Mouse (Mus musculus) skeletal muscle tissue, adult 2 months (tissue): Measurements from ENCODE around the gene Nup210.
"Not testable (repeated sequence)": the region's sequence is repeated elsewhere in the genome, so short reads cannot be mapped to it uniquely, and the experiment has no call there.

Source experiments
- DNase-seq: peaks from one replicate; pipeline ENCODE4 v3.0.0-alpha.2; 2012; ENCODE audit warnings: low read depth, low spot score

Gene Nup210

GRCm38 (mm10) chr6:91104765-91105399 is 11.7 kb downstream of the Nup210 start:
- DNase-seq, result no peak

DNA sequence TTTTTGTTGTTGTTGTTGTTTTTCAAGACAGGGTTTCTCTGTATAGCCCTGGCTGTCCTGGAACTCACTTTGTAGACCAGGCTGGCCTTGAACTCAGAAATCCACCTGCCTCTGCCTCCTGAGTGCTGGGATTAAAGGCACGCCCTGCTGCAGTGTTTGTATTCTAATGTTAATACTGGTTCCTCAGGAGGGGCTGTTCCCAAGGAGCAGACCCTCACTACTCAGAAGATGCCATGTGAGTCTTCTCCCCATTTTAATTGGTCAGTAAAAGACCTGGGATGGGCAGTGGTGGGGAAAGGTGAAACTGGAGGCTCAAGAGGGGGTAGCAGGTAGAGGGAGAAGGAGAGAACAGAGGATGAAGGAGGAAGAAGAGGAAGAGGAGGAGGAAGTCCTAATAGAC is 13.2 kb downstream of the Nup210 start:
- not testable (repeated sequence) for DNase-seq

GRCm38 (mm10) chr6:91100621-91101020 is 16.0 kb downstream of the Nup210 start:
- no peak for DNase-seq

DNA sequence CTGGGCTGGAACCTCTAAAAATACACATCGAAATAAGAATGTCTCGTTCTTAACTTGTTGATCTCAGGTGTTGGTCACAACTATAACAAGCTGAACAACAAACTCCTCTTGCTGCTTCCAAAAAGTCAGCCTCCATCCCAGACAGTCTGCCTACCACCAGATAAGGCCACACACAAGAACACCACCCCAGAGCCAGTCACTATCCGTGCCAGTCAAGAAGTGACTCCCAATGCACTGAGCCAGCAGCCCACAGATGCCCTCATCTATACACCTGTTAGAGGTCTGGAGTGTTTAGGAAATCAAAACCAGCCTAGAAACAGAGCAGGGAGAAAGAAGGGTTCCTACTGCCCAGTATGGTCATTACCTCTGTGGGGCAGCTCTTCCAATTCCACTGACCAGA is 18.8 kb downstream of the Nup210 start:
- DNase-seq, result no peak

GRCm38 (mm10) chr6:91095072-91095601 is 21.5 kb downstream of the Nup210 start:
- no peak for DNase-seq

DNA sequence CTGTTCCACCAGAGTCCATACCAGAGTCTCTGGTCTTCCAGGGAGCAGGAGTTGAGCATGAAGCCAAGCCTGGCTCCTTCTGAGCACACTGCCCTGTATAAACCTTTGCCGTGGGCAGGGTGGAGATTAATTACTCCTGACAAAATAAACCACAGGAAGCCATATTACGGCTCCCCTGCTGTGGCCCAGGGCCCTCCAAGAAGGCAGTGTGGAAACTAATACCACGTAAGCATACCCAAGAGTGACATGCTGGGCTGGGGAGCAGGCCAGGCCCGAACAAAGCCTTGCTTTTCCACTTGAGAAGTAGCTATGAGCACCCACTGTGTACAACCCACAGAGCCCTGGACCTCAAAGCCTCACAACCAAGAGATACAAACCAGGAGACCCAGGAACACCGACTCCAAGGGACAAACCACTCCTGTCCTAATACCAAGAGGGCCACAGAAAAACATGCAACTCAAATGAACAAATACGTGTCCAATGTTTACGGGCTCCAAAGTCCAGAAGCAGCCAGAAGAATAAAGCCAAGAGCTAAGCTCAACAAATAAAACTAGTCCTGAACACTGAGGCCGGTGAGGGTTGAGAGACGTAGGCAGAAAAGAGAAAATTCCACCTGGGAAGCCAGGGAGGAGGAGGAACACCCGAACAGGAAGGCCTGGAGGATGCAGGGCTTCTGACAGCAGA is 24.3 kb downstream of the Nup210 start:
- no peak for DNase-seq

DNA sequence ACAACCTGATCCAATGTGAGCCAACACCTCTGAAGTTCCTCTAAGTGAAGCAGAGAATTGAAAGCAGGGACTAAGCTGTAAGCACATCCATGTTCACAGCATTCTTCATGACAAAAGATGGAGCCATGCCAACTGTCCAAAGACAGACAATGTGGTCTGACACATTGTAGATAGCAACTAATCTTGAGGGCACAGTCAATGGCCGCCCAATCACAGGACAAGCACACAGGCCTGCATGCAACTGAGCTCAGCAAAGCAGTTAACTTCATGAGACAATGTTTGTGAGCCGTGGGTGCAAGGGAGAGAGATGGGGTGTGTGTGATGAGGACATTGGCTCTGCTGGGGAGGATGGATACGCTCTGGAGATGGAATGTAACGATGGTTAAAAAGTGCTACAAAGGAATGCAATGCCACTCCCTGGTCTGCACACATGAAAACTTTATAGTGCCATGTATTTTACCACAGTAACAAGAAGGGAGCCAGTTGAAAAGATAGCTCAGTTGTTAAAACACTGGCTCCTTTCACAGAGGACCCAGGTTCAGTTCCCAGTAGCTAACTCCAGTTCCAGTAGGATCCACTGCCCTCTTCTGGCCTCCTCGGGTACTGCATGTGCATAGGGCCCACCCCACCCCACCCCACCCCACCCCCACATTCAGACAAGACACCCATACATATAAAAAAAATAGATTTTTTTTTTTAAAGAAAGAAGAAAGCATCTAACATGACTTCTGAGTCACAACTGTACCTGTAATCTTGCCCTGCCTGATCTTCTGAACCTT is 31.3 kb downstream of the Nup210 start:
- no peak for DNase-seq

- peak; percentile 39 for DNase-seq
Measured at GRCm38 (mm10) chr6:91080033-91080432, 36.6 kb downstream of the Nup210 start.

- peak; percentile 90 for DNase-seq
Measured at GRCm38 (mm10) chr6:91076249-91076648, 40.4 kb downstream of the Nup210 start.

DNA sequence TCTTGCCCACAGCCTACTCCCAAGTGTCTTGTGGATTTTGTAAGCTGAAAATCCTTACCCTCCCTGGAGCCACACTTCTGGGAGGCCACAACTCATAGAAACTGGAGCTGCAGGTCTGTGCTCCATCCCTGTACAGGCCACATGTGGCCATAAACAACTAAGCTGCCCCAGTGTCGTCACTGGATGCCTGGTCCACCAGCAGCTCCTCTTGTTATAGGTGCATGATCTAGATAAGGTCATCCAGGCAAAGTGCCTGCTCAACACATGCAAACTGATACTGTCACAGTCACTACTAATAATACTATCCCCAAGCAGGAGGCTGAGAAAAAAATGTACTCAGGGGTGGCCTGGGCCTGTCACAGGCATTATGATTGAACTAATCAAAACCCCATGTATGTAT is 48.1 kb downstream of the Nup210 start:
- peak; percentile 87 for DNase-seq

DNA sequence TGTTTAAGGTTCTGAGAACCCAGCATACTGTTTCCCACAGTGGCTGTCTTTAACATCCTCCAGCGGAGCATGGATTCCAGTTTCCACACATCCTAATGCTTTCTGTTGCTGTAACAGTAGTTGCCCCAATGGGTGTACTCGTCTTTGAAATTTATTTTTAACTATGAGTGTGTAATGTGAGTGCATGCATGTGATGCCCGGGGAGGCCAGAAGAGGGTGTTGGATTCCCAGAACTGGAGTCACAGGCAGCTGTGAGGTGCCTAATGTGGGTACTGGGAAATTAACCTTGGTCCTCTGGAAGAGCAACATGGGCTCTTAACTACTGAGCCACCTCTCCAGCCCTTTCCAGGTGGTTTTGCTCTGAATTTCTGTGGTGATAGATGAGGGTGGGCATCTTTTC is 49.6 kb downstream of the Nup210 start:
- DNase-seq, result peak; percentile 86

- DNase-seq, result no peak
Measured at GRCm38 (mm10) chr6:91061296-91061695, 55.3 kb downstream of the Nup210 start.

DNA sequence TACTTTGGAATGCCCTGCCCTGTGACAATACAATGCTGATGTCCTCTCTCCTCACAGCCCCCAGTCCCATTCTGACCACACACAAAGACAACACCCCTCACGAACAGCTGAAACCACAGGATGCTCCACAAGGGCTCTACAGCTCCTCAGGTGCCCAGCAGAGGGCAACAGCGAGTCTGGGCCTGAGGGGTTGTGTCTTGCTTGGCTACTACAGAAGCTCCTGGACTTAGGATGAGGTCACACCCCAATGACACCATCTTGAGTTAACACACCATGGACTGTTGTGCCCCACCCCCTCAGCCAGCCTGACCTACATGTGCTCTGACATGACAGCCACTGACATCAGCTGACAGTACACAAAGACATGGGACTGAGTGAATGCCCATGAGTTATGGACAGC is 56.9 kb downstream of the Nup210 start:
- DNase-seq, result peak; percentile 60

DNA sequence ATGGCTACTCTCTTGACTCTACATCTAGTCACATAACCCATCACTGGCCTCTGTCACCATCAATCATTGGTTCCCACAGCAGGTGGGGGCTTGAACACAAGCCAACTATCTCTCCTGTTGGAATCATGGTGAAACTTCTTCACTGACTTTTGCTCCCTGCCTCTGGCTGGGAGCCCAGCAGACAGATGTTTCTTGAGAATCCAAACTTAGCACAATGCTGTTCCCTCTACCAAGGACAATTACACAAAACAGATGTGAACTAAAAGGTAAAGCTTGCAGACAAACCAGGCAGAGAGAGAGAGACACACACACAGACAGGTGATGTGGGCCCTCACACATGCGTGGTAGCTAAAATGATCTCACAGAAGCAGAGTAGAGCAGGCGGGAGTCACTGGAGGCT is 58.6 kb downstream of the Nup210 start:
- DNase-seq, result no peak

DNA sequence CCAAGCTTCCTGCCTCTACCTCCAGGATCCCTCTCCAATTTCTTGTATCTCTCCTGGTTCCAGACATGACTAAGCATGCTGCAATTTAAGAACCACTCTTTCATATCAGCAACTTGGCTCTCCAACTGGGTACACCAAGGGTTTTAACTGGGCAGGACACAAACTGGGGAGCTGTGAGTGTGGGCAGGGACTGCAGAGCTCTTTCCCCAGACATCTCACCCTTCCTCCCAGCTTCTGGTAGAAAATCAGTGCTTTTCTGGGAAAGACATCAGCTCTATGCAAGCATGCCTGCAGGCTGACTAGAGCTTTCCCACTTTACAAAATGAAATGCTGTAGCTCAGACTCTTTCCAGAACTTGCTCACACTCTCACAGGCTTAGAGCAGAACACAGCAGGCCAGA is 60.3 kb downstream of the Nup210 start:
- DNase-seq, result no peak

DNA sequence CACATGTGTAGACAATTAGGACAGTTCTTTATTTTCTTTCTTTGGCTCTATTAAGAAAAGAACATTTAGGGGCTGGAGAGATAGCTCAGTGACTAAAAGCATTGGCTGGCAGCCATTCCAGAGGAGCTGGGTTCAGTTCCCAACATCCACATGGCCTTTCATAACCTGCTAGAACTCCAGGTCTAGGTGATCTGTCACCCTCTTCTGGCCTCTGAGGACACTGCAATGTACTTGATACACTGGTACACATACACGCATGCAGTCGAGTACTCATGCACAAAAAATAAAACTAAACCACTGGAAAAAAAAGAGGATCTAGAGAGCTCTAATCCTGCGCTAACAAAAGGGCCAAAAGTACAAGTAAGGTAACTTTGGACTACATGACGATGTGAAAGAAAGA is 64.1 kb downstream of the Nup210 start:
- DNase-seq, result no peak

DNA sequence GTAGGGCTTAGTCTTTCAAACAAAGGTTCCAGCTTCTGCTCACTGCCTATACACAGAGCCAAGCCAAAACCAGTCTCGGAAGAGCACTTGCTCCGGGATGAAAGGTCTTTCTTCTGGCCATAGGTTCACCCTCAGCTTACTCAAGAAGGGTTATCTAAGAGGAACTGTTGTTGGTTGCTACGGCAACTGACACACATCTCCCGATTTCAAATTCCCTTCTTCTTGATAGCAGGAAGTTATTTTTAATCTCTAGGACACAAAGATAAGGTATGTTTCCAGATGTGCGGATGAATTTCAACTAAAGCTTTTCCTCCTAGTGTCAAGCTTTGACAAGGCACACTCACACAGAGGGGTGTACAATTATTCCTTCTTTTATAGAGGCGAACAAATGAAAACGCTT is 68.6 kb downstream of the Nup210 start:
- no peak for DNase-seq

DNA sequence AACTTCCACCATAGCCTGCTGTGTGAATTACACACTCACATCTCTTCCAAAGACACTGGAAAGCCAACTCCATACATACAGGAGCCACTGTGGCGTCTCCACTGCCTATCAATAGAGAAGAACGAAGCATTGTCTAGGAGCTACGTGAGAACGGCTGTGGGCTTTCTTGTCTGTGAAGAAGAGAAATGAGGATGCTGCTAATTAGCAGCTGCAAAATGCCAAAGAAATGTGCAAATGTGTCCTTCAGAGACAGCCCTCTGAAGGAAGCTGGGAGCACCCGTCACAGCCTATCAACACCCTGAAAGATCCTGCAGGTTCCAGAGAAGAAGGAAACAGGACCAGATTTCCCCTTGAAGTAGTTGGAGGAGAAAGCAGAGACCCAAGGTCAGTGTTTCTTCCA is 69.2 kb downstream of the Nup210 start:
- no peak for DNase-seq

DNA sequence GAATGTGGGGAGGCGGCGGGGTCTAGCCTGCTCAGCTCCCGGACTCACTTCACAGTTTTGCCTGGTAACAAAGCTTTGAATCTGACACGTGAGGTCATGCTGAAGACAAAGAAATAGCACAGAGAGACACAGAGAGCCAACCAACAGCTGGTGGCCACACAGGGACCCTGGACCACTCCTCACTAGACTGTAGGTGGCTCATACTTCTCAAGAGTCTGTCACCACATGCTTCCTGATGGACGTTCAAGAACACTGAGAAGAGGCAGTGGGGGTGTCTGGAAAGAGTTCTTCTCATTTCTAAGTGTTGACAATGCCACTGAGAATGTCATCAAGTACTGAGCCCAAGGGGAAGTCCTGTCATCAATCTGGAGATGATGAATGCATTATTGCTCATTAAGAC is 70.4 kb downstream of the Nup210 start:
- DNase-seq, result no peak

- DNase-seq, result no peak
Measured at GRCm38 (mm10) chr6:91044628-91045331, 71.8 kb downstream of the Nup210 start.

DNA sequence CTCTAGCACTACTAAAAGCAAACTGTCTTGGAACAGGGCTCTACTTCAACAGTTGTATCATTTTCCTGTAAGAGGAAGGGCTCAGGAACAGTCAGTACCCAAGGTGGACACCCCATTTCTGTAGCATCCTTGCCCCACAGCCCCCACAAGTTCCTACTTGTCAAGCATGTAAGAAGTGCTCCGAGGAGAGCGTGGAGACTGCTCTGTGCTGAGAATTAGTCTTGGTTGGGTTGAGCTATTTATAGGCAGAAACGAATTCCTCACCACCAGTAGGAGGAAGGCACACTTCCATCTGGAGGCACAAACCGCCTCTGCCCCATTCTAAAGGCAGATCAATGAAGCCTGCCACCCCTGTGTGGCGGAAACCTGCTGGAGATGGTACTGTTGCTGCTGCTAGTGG is 75.3 kb downstream of the Nup210 start:
- DNase-seq, result peak; percentile 23

DNA sequence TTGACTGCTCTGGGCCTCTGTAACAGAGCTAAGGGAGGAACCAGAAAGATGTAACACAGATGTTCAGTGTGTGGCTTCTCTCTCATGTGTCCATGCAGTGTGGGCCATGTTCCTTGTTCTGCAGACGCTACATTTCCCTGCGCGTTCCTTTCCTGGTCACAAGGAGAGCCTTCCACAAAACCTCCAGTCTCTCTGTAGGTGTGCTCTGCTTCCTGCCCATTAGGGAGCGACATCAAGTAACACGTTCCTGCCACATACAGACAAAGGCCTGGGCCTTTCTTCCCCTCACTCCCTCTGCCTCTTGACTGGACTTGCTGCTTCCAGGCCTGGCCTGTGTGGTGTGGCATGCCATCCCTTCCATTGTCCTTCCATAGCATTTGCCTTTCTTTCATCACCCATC is 88.4 kb downstream of the Nup210 start:
- DNase-seq, result no peak
